Mouse (Mus musculus): ENCODE data around the gene Smarca5.

The Smarca5 gene

DNA sequence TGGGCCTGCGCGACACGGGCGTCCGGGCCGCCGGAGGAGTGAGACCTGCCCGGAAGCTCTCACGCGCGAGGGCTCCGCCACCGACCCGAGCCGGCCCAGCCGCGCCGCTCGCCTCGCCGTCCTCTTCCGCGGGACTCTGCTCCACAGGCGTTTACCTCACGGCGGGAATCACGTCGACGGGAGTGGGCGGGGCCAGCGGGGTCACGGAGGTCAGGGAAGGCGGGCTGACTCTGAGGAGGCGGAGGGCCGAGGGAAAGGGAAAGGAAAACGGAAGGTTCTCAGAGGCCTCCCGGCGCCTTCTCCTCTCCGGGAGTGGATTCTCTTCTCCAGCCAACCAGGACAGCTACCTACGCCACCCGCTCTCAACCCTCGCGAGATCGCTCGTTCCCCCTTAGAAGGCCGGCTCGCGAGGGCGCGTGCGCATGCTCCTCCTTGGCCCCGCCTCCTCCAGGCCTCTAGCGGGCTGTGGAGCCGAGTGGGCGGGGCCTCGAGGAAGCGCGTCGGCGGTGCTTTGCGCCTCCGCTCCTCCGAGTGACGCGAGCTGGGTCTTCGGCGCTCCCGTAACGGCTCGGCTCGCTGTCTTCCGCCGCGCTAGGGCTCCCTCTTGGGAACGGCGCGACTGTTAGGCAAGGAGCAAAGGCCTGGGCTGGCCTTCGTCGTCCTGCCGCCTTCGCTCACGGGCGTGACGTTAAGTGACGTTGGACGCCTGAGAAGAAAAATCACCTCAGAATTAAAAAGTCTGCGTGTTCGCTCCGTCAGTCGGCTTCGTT lies at the start of gene Smarca5:
Smarca5 (minus strand) TSS at position 343 of the 770 bp plus-strand sequence.
- DNase-seq = peak; percentile 96

DNA sequence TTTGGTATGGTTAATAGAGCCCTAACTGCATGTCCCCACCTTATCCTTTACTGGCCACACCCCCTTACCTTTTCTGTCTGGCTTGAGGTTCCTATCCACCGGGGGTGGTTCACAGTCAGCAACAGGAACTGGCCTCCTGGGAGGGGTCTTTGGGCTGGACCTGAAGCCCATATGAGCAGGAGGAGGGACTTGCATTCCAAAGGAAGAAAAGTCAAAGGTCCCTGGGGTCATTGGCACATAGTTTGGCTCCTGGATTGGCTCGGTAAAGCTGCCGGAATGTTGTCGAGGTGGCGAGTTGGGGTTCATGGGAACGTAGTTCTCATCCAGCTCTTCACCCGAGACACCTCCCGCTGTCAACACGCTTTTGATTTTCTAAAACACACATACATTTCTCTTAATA lies 45.3 kb upstream of the Smarca5 start:
- no peak for DNase-seq

DNA sequence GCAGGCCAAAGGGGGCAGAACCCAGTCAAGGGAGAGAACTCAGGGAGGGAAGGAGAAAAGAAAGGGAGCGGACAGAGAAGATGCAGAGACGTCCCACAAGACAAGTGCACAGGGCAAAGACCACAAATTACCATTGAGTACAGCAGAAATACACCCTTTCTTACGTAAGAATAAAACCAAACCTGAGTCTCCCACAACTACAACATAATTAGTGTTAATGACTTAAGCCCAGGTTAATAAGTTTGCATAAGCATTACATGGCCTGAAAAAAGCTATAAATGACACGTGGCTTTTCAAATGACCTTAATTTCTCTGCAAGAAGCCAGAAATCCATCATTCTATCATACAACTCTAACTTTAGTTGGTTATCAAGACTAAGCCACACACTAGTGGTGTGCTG lies 44.0 kb upstream of the Smarca5 start:
- DNase-seq = no peak

DNA sequence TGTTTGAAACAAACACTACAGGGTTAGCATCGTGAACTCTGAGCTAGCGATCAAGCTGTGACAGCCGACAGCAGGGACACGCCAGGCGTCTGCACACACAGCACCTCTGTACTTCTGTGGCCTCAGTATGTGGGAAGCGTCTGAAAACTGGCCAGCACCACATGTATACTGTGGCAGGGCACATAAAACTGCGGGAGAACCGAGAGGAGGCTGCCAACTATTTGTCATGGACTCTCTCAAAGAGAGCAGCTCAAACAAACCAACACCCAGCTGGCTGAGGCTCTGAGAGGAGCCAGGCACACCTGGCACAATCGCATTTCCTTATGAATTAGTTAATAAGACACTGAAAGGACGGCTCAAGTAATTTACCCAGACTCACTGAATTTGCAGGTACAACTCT lies 42.0 kb upstream of the Smarca5 start:
- DNase-seq = no peak

DNA sequence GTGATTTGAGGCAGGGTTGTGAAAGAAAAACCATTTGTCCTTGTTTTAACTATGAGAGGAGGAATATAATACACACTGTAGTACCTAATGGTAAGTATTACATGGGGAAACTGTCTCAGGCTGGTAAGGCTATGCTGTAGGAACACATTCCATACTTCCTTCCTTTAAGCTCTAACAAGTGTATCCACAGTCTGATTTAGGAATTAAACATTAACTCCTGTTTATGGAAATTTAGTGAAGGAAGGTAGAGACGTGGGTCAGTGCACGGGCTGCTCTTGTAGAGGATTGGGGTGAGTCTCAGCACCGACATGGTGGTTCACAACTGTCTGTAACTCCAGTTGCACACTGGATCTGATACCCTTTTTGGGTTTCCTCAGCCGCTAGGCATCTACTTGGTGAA lies 41.0 kb upstream of the Smarca5 start:
- no peak for DNase-seq

DNA sequence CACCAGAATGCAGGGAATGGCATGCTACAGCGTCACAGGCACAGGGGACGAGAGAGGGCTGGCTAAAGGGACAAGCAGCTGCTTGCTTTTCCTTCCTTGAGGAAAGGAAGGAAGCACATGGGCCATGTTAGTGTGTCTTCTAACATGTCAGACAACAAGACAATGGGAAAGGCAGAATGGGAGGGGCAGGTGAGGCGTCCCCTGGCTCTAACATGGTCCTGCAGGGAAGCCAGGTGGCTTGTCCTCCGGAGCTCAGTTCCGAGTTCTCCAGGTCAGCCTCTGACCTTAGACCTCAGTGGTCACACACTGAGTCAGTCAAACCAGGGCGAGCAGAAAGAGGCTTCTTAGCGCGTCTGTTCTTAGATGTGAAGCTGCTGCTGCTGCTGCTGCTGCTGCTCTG lies 37.1 kb upstream of the Smarca5 start:
- DNase-seq = no peak

DNA sequence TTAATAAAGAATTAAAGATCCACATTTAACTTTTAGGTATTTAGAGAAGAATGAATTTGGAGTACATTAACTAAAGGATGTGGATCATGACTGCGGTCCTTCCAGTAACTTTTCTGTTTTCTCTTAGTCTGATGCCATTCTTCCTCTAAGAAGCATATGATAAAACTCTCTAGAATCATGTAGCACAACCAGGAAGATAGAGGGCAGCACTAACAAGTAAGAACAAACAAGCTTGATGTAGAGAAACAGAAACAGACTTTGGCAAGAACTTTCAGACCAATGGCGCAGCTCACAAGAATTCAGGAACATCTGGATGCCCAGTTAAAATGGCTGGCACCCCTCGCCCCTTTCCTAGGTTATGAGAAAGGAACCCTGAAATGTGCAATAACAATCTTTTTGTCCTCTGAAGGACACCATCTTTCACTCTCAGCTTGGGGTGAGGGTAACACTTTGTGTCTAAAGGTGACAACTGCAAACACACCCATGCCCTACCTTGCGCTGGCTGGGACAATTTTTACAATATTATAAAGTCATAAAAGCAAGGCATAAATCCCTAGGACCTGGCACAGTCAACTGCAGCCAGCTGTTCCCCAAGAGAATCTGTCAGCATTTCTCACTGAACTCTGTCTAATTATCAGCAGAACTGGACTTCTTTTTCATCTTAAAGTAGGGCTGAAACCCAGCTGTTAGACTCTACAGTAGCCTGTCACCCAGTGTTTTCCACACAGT lies 33.6 kb upstream of the Smarca5 start:
- DNase-seq = no peak

DNA sequence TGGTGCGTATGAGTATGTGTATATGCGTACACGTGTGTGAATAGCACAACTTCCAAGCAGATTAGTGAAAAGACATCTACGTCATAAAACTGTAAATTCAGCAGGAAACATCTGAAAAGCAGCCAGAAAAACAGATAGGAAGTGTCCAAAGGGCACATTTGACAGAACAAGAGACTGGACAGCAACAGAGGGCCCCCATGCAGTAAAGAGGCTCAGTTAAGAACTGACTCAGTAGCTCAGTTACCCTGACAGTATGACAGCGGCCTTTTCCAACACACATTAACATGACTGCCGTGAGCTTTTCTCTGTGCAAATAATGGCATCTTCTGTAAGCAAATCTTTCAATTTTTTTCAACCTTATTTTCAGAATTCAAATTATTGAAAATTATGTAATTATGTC lies 29.2 kb upstream of the Smarca5 start:
- no peak for DNase-seq

DNA sequence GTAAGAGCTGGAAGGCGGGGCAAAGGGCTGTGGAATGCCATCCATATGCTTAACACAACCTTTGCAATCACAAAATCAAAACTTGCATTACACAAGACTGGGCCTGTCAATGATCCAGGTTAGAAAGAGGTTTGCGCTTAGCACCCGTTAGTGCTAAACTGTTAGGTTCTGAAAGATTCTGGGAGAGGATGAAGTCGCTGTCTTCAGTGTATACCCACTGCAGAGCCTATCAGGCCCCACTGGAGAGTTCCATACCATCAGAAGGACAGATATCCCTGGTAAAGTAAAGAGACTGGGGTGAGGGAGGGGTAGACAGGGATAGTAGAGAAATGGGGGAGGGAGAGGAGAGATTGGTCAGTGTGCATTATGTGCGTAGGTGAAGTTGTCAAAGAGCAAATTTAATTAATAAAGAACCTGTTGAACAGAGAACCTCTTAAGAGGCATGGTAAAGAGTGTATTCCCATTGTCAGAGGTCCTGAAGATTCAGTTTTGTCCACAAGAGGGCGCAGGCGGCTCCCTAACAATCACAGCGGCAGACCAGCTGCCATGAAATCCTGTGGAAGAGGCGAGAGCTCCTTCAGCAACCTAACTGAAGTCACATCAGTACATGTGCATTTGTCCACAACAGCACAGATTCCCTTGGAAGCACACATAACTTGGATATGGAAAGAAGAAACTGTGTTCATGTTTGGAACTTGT lies 13.9 kb upstream of the Smarca5 start:
- peak; percentile 85 for DNase-seq

DNA sequence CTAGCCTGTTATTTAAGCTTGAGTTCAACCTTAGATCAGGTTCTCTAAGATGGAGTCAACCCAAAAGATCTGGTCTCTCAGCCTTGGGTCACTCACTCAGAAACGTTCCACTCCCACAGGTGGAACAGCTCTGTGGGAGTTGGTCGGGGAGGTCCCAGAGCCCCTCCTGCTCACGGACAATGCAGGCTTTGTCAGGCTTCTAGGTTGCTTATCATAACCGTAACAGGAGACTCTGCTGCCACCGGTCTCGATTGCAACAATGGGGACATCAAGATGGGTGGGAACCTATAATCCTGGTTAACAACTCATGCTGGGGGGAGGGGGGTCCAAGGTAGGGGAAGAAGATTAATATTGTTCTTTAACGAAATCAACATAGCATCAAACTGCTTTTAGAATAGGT lies 13.1 kb upstream of the Smarca5 start:
- no peak for DNase-seq

DNA sequence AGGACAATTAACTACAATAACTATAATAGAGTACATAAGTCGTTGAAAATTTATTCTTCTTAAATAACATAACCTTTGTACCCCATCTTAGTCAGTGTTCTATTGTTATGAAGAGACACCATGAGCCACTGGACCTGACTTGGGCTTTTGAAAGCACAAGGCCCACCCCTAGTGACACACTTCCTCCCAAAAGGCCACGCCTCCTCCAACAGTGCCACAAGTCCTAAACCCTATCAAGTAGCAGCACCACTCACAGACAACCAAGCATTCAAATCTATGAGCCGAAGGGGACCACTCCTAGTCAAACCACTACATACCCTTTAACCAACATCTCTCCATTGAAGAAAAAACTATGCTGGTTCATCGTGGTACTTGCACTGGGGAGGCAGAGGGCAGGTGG lies 9.8 kb upstream of the Smarca5 start:
- no peak for DNase-seq

DNA sequence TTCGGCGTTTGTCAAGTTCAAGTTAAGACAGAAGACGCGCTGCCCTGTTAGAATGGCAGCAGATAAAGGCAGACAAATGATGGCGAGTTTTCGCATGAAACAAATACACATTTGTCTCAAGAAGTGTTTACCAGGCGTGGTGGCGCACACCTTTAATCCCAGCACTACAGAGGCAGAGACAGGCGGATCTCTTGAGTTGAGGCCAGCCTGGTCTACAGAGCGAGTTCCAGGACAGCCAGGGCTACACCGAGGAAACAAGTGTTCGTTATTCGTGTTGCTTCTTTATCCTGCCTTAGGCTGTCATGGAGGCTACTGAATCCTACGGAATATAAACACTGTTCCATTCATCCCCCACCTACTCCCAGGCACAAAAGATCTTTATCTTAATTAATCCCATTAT lies 635 bp upstream of the Smarca5 start:
- DNase-seq = no peak

DNA sequence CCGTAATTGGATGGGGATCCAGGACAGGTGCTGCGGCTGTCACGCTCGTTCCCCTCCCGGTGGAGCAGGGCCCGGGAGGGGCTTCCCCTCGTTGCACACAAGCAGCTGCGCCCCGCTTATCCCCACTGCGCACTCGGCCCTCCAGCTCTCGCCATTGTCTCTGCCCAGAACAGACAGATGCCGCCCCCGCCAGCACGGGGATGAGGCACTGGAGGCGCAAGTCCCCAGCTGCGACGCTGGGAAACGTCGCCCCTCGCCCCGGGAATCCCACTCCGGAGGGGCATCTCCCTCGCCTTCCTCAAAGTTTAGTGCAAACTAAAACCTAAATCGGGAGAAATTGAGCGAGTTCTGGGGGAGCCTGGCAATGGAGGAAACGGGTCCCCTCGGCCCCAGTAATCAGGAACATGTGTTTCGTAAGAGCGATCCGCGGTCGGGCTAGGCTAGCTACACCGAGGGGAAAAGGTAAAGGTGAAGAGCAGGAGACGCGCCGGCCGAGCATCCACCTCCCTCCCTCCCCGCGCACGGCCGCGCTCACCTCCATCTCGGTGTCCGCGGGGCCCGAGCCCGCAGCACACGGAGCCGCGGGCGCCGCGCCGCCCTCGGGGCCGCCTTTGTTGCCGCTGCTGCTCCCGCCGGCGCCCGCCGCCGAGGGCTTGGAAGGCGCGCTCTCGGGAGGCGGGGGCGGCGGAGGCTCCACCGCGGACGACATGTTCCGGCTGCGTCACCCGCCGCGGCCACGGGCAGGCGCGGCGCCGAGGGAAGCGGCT lies 726 bp downstream of the Smarca5 start:
- DNase-seq = peak; percentile 67

DNA sequence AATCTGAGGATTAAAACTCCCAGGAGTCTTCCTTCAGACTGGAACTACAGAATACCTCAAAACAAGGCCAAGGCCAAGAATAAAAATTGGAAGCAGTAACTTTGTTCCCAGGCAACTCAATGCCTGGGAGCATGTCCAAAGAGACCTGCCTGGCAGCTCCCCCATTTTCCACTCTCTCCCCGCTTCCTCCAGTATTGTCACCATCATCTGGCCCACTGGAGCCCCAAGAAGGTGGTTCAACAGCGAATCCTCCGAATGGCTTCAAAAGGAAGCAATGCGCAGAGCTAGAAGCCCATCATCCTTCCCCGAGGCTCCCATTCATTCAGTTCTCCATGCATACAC lies 1.3 kb downstream of the Smarca5 start:
- no peak for DNase-seq

DNA sequence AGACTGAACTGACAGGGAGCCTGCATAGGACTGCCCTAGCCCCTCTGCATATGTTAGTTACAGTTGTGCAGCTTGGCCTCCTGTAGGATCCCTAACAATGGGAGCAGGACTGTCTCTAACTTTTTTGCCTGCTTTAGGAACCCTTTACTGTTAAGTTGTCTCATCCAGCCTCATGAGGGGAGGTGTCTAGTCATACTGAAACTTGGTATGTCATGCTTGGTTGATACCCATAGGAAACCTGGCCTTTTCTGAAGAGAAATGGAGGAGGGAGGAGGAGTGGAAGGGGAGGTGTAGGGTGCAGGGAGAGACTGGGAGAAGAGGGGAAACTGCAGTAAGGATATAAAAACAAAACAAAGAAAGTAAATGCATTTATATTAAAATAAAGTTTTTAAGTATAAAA lies 7.0 kb downstream of the Smarca5 start:
- no peak for DNase-seq

DNA sequence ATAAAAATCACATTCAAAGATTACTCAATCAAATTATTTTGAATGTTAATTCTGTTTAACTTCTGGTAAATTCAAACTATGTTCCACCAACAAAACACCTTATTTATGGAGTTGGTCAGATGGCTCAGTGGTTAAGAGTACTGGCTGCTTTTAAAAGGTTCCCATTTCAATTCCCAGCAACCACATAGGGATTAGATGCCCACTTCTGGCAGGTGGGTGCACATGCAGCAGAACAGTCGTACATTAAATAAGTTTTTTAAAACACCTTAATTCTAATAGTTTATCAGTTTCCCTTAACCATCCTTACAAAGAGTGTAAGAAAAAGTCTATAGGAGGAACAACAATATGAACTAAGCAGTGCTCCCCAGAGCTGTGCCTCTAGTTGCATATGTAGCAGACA lies 24.8 kb downstream of the Smarca5 start:
- no peak for DNase-seq

DNA sequence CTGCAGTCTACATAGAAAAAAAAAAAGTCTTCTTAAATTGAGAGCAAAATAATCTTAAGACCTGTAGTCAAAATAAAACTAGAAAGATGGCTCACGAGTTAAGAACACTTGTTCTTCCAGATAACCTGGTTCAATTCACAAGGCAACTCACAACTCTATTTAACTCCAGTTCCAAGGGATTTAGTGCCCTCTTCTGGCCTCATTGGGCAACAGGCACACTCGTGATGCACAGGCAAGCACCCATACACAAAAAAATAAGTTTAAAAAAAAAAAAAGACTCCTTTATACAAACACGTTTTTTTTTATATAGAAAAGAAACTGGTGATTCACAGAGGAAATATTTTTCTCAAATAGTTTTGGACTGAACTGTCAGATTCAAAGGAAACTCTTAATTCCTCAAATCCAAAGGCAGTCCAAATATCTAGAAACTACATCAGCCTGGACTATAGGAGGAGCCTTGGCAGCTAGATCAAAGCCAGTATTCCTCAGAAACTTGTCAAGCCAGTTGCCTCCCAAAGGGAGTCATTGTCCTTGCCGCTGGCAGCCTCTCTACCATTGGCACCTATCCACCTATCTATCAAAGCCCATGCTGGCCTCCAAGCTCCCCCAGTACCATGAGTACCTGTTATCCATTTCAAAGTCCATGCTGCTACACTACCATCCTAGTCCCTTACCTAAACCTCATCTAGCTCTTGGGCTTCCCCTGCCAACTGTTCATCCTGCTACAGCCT lies 28.5 kb downstream of the Smarca5 start:
- peak; percentile 20 for DNase-seq

DNA sequence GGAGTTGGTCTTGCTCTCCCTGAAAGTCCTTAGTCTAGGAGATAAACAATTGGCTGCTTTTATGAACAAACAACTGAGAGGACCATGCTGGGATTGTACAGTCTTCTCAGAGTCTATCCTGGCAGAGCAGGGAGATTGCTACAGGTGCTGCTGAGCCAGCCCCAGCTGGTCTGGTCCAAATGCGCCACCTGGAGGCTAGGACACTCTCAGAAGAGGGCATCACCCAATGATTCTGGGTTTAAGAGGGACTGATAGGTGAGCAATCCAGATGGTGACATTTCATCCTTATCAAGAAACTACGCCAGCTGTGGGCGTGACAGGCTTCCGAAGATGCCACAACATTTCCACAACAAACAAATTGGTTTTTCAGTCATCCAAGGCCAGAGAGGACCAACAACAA lies 51.2 kb downstream of the Smarca5 start:
- DNase-seq = peak; percentile 84

DNA sequence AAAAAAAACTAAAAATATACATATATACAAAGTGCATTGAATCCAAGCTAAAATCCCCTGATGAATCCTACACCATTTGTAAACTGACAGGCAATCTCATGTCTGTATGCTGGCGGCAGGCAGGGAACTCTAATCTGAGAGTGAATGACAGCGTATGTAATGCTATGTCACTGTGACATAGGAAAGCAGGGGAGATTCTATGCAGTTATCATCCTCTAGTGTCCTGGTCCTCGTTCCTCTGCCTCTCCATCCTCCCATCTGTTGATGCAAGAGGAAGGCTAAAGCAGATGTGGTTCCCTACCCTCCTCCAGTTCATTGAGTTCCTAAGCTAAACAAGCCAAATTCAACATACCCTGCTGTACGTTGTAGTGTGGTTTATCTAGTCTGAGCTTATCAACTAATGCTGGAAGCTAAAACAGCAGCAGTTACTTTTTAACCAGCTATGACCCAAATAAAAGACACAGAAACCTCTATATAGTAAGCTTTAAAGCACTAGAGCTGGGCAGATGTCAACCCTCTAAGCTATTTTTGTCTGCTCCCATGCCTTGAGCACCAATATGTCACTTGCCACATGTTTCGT lies 55.5 kb downstream of the Smarca5 start:
- no peak for DNase-seq

DNA sequence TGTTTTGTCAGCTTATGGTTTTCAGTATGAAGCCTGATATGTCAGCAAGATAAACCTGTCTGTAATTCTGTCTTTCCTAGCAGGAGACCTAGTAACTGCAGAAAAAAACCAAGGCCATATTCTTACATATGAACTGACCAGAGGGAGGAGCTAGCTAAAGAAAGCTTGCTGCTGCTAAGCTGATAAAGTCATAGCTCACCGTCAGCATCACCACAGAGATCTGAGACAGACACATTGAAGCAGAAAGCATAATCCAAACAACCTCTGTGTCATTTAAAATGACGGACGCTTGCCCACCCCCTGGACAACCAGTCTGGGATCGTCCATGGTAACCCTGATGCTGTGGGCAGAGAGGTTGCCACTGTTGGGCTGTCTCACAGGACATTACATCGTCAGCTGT lies 56.7 kb downstream of the Smarca5 start:
- no peak for DNase-seq

DNA sequence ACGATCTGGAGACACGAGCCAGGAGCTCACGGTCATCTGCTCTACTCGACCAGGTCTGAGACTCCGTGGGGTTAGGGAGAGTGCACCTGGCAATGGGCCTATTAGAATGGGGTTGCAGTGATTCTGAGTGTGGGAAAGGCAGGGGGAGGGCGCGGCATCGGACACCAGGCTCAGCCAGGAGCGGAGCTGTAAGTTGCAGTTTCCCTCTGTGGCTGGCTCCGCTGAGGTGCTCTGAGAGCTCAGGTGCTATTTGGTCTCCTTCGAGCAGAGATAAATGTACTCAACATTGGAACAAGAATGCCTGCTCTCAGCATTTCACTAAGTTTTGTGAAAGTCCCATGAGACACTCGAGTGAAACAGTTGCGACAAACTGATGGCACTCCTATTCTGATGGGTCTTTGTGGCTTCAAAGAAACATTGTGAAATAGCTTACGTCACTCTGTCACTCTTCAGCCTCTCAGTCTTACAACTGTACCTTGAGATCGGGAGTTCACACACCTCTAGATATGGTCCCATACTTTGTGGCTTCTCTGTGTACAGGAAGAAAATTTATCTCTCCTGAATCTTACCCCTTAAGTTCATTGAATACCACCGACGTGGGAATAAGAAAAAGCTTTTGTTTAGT lies 69.9 kb downstream of the Smarca5 start:
- no peak for DNase-seq

DNA sequence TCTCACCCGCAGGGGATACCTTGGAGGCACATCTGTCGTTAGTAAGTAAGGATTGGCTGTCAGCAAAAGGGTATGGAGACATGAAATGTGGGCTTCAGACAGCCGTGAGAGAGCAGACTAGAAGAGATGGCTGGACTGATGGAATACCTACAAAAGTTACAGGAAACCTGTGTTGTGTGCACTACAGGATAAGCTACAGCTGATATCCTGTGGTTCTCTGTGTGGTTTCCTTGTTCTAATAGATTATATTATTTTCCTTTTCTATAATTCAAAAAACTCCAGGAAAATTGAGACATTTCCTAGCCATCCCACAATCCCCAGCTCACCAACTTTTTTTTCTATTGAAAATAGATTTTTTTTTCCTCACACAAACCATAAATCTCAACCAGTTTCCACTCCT lies 75.8 kb downstream of the Smarca5 start:
- no peak for DNase-seq

Data from thymus, postnatal 4 days (tissue).